ENCODE assay signal across 11 mouse cellular contexts in genomic region chr14:54640121-54640520, GRCm38 (mm10). TPM values are rescaled to one million over a fixed set of nuclear protein-coding genes. Genes with fewer than 3 reads are reported as not detected.
DNase-seq lines count a peak whose midpoint lies in the region; ATAC-seq and TF ChIP-seq lines count a peak whose summit lies in the region.
"Had no signal": no experiment of that assay in that cellular context is flagged by ENCODE, and none has a peak within 500 bp of the region (broad histone marks: within the 10 kb centered on the region; RNA-seq: fewer than 3 reads in every experiment).

No protein-coding gene starts in this region.

- H3K4me2 ChIP-seq in kidney, postnatal 0 days (ENCODE audit: low read length): peak overlapping the region; percentile 30
- H3K4me2 ChIP-seq in forebrain, embryonic 12.5 days: peak overlapping the region; percentile 97
- H3K4me2 ChIP-seq in intestine, embryonic 15.5 days (replicated peaks): peak overlapping the region; percentile 89

- H3K9ac ChIP-seq in kidney, postnatal 0 days (ENCODE audit: low read depth, low read length): no peak overlapping the region
- H3K9ac ChIP-seq in forebrain, embryonic 12.5 days: peak overlapping the region; percentile 96
- H3K9ac ChIP-seq in intestine, embryonic 15.5 days: 0 out of 2 replicates have a peak overlapping the region, but pooled peaks have one; percentile 28

- H3K27ac ChIP-seq in kidney, postnatal 0 days: no peak overlapping the region
- H3K27ac ChIP-seq in forebrain, embryonic 12.5 days: 0 out of 2 replicates have a peak overlapping the region, but pooled peaks have one; percentile 8
- no peak overlapping the region; the same call in 1 of the 2 replicates for H3K27ac ChIP-seq in intestine, embryonic 15.5 days

- 0 out of 2 replicates have a peak overlapping the region, but pooled peaks have one; percentile 4 for H3K4me3 ChIP-seq in kidney, postnatal 0 days (replicated peaks; ENCODE audit: low read depth, low read length)
- H3K4me3 ChIP-seq in forebrain, embryonic 12.5 days (replicated peaks): peak overlapping the region; percentile 84
- peak overlapping the region; percentile 74 for H3K4me3 ChIP-seq in intestine, embryonic 15.5 days (replicated peaks)

- no peaks in the 10 kb centered on the region; the same call in 1 of the 2 replicates for H3K4me1 ChIP-seq in kidney, postnatal 0 days (replicated peaks; ENCODE audit: insufficient read depth, low read length)
- peaks cover 22% of the 10 kb centered on the region for H3K4me1 ChIP-seq in forebrain, embryonic 12.5 days
- peaks cover 16% of the 10 kb centered on the region for H3K4me1 ChIP-seq in intestine, embryonic 15.5 days (replicated peaks)

- ATAC-seq in kidney, postnatal 0 days (replicated peaks; ENCODE audit: low FRiP score, low read depth): no peak
- ATAC-seq in forebrain, embryonic 12.5 days (ENCODE audit: low FRiP score): no peak
- ATAC-seq in intestine, embryonic 15.5 days: no peak
- ATAC-seq in granulocyte monocyte progenitor cell, adult 5-6 weeks (replicated peaks; ENCODE audit: poor library complexity, severe bottlenecking): no peak
- ATAC-seq: lung, postnatal 0 days had no signal

- no peaks in the 10 kb centered on the region for H3K9me3 ChIP-seq in kidney, postnatal 0 days (replicated peaks; ENCODE audit: low read length)
- H3K9me3 ChIP-seq in forebrain, embryonic 12.5 days: no peaks in the 10 kb centered on the region
- H3K9me3 ChIP-seq in intestine, embryonic 15.5 days: no peaks in the 10 kb centered on the region

- no peak for TF ChIP-seq CTCF in kidney, postnatal 0 days (IDR thresholded peaks at IDR 0.05; ENCODE audit: low read depth)

- DNase-seq in kidney, postnatal 0 days (ENCODE audit: low spot score): no peak
- no peak for DNase-seq in kidney, adult 11 months
- DNase-seq in naive thymus-derived CD4-positive, alpha-beta T cell, adult 2 months (ENCODE audit: low read depth): peak; percentile 23
- DNase-seq in adrenal gland, postnatal 14 days: no peak
- DNase-seq in spleen, adult 12 weeks (ENCODE audit: low spot score): no peak
- DNase-seq: adrenal gland, adult 8-10 months; cerebellum, postnatal 25 days had no signal

- H3K27me3 ChIP-seq in kidney, postnatal 0 days (ENCODE audit: insufficient read depth, low read length): no peaks in the 10 kb centered on the region
- H3K27me3 ChIP-seq in forebrain, embryonic 12.5 days: no peaks in the 10 kb centered on the region
- H3K27me3 ChIP-seq in intestine, embryonic 15.5 days (replicated peaks): no peaks in the 10 kb centered on the region

- 29% methylated on average over 4 of the region's 4 CpGs for WGBS in kidney, postnatal 0 days
- WGBS in forebrain, embryonic 12.5 days: 19% methylated on average over 4 of the region's 4 CpGs
- 20% methylated on average over 4 of the region's 4 CpGs for WGBS in intestine, embryonic 15.5 days

- H3K36me3 ChIP-seq in kidney, postnatal 0 days (ENCODE audit: insufficient read depth, low read length): peaks cover 33% of the 10 kb centered on the region
- peaks cover 61% of the 10 kb centered on the region for H3K36me3 ChIP-seq in forebrain, embryonic 12.5 days (replicated peaks)
- peaks cover 34% of the 10 kb centered on the region for H3K36me3 ChIP-seq in intestine, embryonic 15.5 days

RNA-seq across cellular contexts. Expression of gene Gm17606, which starts 0.6 kb away (rescaled TPM):
- polyA plus RNA-seq in kidney, postnatal 0 days (2015; fragmentation: Nextera tagmentation; extraction: Ambion mirVana): not detected in 2 replicates
- not detected in 2 replicates for polyA plus RNA-seq in forebrain, embryonic 12.5 days (2016; fragmentation: Nextera tagmentation; extraction: Ambion mirVana)
- not detected in 2 replicates for polyA plus RNA-seq in intestine, embryonic 15.5 days (2015; fragmentation: Nextera tagmentation; extraction: Ambion mirVana)
- not detected in 2 replicates for total RNA-seq in adrenal gland, postnatal 14 days (2021)
- not detected in 2 replicates for total RNA-seq in granulocyte monocyte progenitor cell, adult 5-6 weeks (2014; fragmentation: Nextera tagmentation)
- total RNA-seq in granulocyte monocyte progenitor cell, adult 5-6 weeks (2017): not detected in 2 replicates
- total RNA-seq: adrenal gland, adult 8-10 months had no signal
- polyA plus RNA-seq: lung, postnatal 0 days had no signal

RNA-seq across cellular contexts. Expression of gene Cdh24, which starts 1.0 kb away (rescaled TPM):
- polyA plus RNA-seq in kidney, postnatal 0 days (2015; fragmentation: Nextera tagmentation; extraction: Ambion mirVana): 1.4 and 1.6 TPM in 2 replicates
- 9.8 and 10.7 TPM in 2 replicates for polyA plus RNA-seq in forebrain, embryonic 12.5 days (2016; fragmentation: Nextera tagmentation; extraction: Ambion mirVana)
- 2.8 and 3.0 TPM in 2 replicates for polyA plus RNA-seq in intestine, embryonic 15.5 days (2015; fragmentation: Nextera tagmentation; extraction: Ambion mirVana)
- 1.7 and 2.2 TPM in 2 replicates for total RNA-seq in adrenal gland, postnatal 14 days (2021)
- total RNA-seq in granulocyte monocyte progenitor cell, adult 5-6 weeks (2014; fragmentation: Nextera tagmentation): 0.54 and 1.4 TPM in 2 replicates
- 0.39 and 0.41 TPM in 2 replicates for total RNA-seq in granulocyte monocyte progenitor cell, adult 5-6 weeks (2017)

RNA-seq across cellular contexts. Expression of gene Psmb11, which starts 18.9 kb away (rescaled TPM):
- polyA plus RNA-seq in kidney, postnatal 0 days (2015; fragmentation: Nextera tagmentation; extraction: Ambion mirVana): 0.13 TPM in 1 of 2 replicates, not detected in the other
- 0.04 TPM in 1 of 2 replicates, not detected in the other for polyA plus RNA-seq in forebrain, embryonic 12.5 days (2016; fragmentation: Nextera tagmentation; extraction: Ambion mirVana)
- not detected in 2 replicates for polyA plus RNA-seq in intestine, embryonic 15.5 days (2015; fragmentation: Nextera tagmentation; extraction: Ambion mirVana)
- not detected in 2 replicates for total RNA-seq in adrenal gland, postnatal 14 days (2021)
- total RNA-seq in granulocyte monocyte progenitor cell, adult 5-6 weeks (2014; fragmentation: Nextera tagmentation): 0.09 TPM in 1 of 2 replicates, not detected in the other
- not detected in 2 replicates for total RNA-seq in granulocyte monocyte progenitor cell, adult 5-6 weeks (2017)
- total RNA-seq: adrenal gland, adult 8-10 months had no signal

RNA-seq across cellular contexts. Expression of gene Psmb5, which starts 22.3 kb away (rescaled TPM):
- 370 and 387 TPM in 2 replicates for polyA plus RNA-seq in kidney, postnatal 0 days (2015; fragmentation: Nextera tagmentation; extraction: Ambion mirVana)
- polyA plus RNA-seq in forebrain, embryonic 12.5 days (2016; fragmentation: Nextera tagmentation; extraction: Ambion mirVana): 395 and 399 TPM in 2 replicates
- 360 and 408 TPM in 2 replicates for polyA plus RNA-seq in intestine, embryonic 15.5 days (2015; fragmentation: Nextera tagmentation; extraction: Ambion mirVana)
- total RNA-seq in adrenal gland, postnatal 14 days (2021): 248 and 259 TPM in 2 replicates
- 237 and 287 TPM in 2 replicates for total RNA-seq in granulocyte monocyte progenitor cell, adult 5-6 weeks (2014; fragmentation: Nextera tagmentation)
- total RNA-seq in granulocyte monocyte progenitor cell, adult 5-6 weeks (2017): 63.3 and 69.9 TPM in 2 replicates

RNA-seq across cellular contexts. Expression of gene 4931414P19Rik, which starts 34.3 kb away (rescaled TPM):
- polyA plus RNA-seq in kidney, postnatal 0 days (2015; fragmentation: Nextera tagmentation; extraction: Ambion mirVana): 6.4 TPM in 2 replicates
- 9.0 and 9.2 TPM in 2 replicates for polyA plus RNA-seq in forebrain, embryonic 12.5 days (2016; fragmentation: Nextera tagmentation; extraction: Ambion mirVana)
- polyA plus RNA-seq in intestine, embryonic 15.5 days (2015; fragmentation: Nextera tagmentation; extraction: Ambion mirVana): 6.0 and 8.2 TPM in 2 replicates
- total RNA-seq in adrenal gland, postnatal 14 days (2021): 5.4 and 6.2 TPM in 2 replicates
- total RNA-seq in granulocyte monocyte progenitor cell, adult 5-6 weeks (2014; fragmentation: Nextera tagmentation): 5.8 and 9.9 TPM in 2 replicates
- 3.6 and 4.3 TPM in 2 replicates for total RNA-seq in granulocyte monocyte progenitor cell, adult 5-6 weeks (2017)

Comparison
In these comparisons a context has a peak if more than half of its experiments do, and no peak if none do; other contexts are left out.
1. H3K4me2 ChIP-seq: peak in every context shown above with its lines; median percentile 97 in forebrain, embryonic 12.5 days; 89 in intestine, embryonic 15.5 days; 30 in kidney, postnatal 0 days.
2. H3K4me3 ChIP-seq: peak in every context shown above with its lines; median percentile 84 in forebrain, embryonic 12.5 days; 74 in intestine, embryonic 15.5 days; 4 in kidney, postnatal 0 days.